Mouse (Mus musculus): ENCODE measurements at regions not wholly inside any gene's neighbourhood (a gene's known extent, or its start where the extent isn't known, plus 50 kb on each side); places are given as distances from the start of the nearest gene placed in this dataset.
"Not testable (repeated sequence)": the region's sequence is repeated elsewhere in the genome, so short reads cannot be mapped to it uniquely, and the experiment has no call there.

DNA sequence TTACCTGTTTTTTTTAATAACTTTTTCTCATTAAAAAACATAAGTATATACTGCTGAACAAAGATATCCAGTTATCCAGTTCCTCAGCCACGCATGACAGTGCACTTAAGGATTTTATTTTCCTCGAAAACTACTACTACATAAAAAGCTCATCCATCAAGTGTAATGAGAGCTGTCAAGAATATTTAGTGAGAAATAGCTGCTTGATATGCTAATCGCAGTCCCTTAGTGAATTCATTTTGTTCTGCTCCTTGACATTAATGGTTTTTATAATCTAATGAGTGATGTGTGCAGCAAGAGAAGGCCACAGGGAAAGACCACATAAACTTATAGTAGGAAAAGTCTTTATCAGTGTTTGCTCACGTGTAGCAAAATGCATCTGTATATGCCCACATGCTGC lies 754.0 kb upstream of the Slc39a10 start:
- ATAC-seq (replicated peaks; ENCODE audit: insufficient number of reproducible peaks, low FRiP score, low TSS enrichment, poor library complexity, severe bottlenecking) = no peak

DNA sequence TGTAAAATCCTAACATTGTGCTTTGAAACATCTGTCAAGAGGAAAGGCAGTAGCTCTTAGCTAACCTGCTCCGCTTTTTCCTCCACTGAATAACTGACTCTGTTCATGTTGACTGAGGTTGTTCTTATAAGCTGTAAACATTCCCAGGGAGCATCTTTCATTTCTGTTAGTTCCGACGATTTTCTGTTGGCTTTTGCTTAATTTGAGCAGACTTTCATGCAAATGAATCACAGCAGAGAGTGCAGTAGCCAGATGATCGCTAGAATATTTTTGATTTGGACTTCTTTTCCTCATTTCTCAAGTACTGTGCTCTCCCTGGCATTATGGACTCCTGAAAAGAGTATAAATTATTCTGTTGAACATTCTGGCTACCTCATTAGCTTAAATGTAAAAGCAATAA lies 713.9 kb upstream of the Slc39a10 start:
- ATAC-seq (replicated peaks; ENCODE audit: insufficient number of reproducible peaks, low FRiP score, low TSS enrichment, poor library complexity, severe bottlenecking) = no peak

DNA sequence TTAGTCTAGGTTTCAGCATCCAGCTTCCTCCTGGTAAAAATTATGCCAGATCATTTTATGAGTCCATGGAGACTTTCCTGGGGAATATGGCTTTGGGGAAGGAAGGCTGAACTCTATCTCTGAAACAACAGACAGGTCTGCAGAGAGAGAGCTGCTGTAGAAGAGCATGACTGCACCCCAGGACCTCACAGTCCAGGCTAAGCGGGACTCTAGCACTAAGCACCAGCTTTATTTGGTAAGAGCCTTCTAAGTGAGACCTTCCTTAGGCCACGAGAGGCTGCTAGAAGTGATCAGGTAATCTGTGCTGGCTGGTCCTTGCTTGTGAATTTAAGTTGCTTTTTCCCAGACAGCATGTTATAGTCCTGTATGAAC lies 711.3 kb upstream of the Slc39a10 start:
- ATAC-seq (replicated peaks; ENCODE audit: insufficient number of reproducible peaks, low FRiP score, low TSS enrichment, poor library complexity, severe bottlenecking) = no peak

- ATAC-seq (replicated peaks; ENCODE audit: insufficient number of reproducible peaks, low FRiP score, low TSS enrichment, poor library complexity, severe bottlenecking) = no peak
These were observed 710.8 kb upstream of the Slc39a10 start for GRCm38 (mm10) chr1:47603294-47603988.

DNA sequence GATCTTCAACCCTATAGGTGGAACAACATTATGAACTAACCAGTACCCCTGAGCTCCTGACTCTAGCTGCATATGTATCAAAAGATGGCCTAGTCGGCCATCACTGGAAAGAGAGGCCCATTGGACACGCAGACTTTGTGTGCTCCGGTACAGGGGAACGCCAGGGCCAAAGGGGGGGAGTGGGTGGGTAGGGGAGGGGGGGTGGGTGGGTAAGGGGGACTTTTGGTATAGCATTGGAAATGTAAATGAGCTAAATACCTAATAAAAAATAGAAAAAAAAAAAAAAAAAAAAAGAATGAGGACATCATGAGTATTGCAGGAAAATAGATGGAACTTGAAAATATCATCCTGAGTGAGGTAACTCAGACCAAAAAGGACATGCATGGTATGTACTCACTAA lies 701.0 kb upstream of the Slc39a10 start:
- ATAC-seq (replicated peaks; ENCODE audit: insufficient number of reproducible peaks, low FRiP score, low TSS enrichment, poor library complexity, severe bottlenecking) = not testable (repeated sequence)

DNA sequence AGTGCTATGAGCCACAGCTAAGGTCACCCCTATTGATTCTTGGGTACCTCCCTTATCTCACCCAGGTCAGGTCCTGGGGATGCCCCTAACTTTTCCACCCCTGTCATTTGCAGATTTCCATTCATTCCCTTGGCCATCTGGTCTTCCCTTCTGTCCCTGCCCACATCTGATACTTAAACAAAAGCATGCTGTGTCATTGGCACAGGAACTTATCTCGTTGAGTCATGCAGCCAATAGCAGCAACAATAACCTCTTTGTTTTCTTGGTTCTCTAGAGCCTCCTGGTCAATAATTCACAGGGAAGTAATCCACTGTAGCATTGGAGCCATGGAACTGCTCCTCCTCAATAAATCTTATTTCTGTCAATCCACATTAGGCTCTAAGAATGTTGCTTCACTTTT lies 653.0 kb upstream of the Slc39a10 start:
- ATAC-seq (replicated peaks; ENCODE audit: insufficient number of reproducible peaks, low FRiP score, low TSS enrichment, poor library complexity, severe bottlenecking) = no peak

DNA sequence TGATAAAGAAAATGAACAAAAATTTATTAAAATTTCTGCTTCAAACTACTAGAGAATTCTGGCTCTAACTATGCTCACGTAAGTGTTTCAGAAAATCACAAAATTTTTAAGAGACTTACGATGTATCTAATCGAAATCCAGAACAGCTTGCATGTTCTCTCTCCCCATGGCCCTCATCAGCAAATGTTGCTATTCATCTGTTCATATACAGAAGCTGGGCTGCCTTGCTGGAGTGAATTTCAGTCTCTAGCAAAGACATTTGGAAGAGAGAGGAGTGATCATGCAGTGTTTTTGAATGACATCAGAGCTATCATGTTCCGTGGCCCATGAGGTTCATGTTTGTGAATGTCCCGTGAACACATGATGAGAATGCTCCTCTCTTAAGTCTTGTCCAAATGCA lies 618.8 kb upstream of the Slc39a10 start:
- no peak for ATAC-seq (replicated peaks; ENCODE audit: insufficient number of reproducible peaks, low FRiP score, low TSS enrichment, poor library complexity, severe bottlenecking)

DNA sequence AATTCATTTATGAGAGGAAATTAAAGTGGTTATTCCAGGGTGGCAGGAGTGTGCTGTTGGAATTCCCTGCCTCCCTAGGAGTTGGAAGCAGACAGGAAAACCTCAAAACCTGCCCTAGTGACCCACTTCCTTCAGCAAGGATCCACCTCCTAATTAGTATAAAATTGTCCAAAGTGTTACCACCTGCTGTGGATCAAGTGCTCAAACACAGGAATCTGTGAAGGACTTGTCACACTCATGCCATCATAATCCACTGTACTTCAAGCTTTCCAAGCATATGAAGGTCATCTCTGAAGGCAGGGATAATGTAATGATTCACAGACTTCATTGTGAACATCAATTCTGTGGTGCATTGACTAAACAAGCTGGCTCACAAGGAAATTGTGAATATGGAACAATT lies 615.1 kb upstream of the Slc39a10 start:
- no peak for ATAC-seq (replicated peaks; ENCODE audit: insufficient number of reproducible peaks, low FRiP score, low TSS enrichment, poor library complexity, severe bottlenecking)

DNA sequence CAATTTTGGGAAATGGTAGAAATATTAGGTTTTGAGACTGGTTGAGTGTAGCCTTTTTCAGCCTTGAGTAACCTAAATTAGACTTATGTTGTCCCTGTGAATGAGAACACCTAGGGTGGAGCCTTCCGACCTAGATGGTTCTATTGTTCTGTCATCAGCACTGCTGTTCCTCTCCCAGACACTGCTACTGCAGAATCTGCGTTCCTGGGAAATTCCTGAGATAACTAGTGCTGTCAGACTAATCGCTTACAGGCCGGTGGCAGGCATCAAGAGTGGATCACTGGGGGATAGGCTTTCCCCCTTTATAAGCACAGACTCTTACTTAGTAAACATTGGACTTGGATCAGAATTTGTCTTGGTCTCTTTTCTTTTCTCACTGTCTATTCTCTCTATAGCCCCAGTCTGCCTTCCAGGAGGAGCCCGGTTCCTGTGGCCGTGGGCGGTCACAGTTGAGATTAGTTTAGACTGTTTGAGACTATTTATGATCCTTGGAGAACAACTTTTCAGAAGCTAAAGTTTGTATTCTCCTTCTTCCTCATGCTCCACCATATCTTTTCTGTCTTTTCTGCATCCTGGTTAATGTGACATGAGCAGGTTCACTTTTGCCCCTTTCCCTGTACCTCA lies 596.0 kb upstream of the Slc39a10 start:
- no peak for ATAC-seq (replicated peaks; ENCODE audit: insufficient number of reproducible peaks, low FRiP score, low TSS enrichment, poor library complexity, severe bottlenecking)

DNA sequence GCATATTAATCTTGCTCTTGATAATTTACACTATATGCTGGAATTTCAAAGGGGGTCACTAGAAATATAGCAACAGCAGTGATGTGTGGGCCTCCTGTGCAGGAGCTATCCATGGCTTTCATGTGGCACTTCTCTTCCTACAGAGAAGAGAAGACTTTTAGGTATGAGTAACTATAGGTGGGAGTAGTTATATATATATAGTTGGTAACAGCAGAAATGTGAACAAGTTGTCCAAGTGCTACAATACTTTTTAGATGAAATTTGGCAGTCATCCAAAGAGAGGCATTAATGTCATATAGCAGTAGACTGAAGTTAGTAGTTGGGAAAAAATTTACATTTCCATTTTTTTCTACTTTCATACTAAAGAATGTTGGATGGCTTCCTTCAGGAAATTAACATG lies 593.4 kb upstream of the Slc39a10 start:
- ATAC-seq (replicated peaks; ENCODE audit: insufficient number of reproducible peaks, low FRiP score, low TSS enrichment, poor library complexity, severe bottlenecking) = no peak

DNA sequence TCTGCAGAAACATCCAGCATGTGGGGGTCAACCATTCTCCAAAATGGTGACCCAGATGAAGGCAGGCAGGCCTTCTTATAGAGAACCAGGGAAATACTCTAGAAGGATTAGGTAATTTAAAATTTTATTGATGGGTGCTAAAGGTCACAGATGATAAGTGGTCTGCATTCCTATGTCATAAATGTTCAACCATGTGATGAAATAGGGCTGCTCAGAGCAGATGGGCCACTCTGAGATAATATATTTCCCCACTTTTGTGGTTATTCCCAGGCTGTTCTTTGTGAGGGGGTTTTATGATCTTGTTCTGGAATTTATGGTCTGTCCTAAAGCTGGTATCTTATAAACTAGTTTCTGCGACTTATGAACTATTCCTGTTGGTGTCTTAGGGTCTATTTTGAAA lies 586.4 kb upstream of the Slc39a10 start:
- no peak for ATAC-seq (replicated peaks; ENCODE audit: insufficient number of reproducible peaks, low FRiP score, low TSS enrichment, poor library complexity, severe bottlenecking)

DNA sequence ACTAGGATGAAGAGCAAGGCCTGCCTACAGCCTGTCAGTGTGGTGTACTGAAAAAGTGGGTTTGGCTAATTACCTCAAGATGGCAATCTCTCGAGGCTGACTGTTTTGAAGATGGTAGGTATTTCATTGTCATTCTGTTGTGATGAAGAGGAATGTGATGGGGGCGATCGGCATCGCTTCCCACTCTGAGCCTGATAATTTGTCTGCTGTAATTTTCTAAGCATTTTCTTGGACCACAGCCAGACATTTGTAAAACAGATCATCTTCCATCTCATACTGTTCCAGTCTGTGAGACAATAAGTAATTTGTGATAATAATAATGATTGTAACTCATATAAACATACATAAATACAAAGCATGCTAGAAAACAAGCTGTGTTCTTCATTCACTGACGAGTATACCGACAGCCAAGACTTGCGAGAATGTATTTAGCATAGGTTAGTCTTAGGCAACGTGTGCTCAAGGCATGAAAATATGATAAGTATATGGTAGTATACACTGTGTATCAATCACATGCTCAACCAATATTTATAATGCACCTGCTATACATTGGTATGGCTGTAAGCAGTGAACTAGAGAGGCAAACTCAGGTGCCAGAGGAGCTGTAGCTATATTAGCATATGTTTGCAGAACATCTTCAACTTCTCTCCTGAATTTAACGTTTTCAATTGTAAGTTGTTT lies 574.1 kb upstream of the Slc39a10 start:
- no peak for ATAC-seq (replicated peaks; ENCODE audit: insufficient number of reproducible peaks, low FRiP score, low TSS enrichment, poor library complexity, severe bottlenecking)

DNA sequence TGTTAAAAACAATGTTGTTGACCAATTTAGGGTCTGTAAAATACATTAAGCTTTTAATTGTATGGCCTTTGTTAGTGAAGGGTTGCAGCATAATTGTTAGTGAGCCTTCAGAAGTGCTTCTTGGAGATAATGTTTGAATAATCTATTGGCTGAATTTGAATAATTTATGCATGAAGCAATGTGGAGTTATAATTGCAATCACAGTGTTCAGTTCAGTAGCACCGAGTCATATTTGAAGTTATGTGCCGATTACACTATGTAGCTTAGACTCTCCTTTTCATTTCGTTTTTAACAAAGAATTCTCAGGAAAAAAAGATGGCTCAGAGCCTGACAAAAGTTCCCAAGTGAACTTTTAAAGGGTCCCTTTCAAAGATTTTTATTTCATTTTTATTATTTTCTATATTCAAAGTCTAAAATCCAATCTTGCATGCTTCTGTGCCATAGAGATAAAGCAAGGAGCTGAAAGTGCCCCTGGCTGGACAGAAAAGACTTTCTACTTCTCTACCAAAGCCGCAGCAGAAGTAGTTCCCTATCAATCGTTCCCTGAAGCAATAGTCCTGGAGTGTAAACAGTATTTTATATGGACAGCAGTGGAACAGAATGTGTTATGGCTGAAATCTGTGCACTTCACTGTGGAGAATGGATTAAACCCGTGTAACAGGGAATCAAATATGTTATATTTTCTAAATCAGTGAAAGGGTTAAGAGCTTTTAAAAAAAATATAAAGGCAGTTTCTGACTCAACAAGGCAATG lies 556.3 kb upstream of the Slc39a10 start:
- no peak for ATAC-seq (replicated peaks; ENCODE audit: insufficient number of reproducible peaks, low FRiP score, low TSS enrichment, poor library complexity, severe bottlenecking)

- ATAC-seq (replicated peaks; ENCODE audit: insufficient number of reproducible peaks, low FRiP score, low TSS enrichment, poor library complexity, severe bottlenecking) = no peak
These were observed 555.4 kb upstream of the Slc39a10 start for GRCm38 (mm10) chr1:47448070-47448469.

GRCm38 (mm10) chr1:47446021-47446420 lies 553.4 kb upstream of the Slc39a10 start:
- ATAC-seq (replicated peaks; ENCODE audit: insufficient number of reproducible peaks, low FRiP score, low TSS enrichment, poor library complexity, severe bottlenecking) = no peak

- no peak for ATAC-seq (replicated peaks; ENCODE audit: insufficient number of reproducible peaks, low FRiP score, low TSS enrichment, poor library complexity, severe bottlenecking)
These were observed 540.2 kb upstream of the Slc39a10 start for GRCm38 (mm10) chr1:47432829-47433228.

DNA sequence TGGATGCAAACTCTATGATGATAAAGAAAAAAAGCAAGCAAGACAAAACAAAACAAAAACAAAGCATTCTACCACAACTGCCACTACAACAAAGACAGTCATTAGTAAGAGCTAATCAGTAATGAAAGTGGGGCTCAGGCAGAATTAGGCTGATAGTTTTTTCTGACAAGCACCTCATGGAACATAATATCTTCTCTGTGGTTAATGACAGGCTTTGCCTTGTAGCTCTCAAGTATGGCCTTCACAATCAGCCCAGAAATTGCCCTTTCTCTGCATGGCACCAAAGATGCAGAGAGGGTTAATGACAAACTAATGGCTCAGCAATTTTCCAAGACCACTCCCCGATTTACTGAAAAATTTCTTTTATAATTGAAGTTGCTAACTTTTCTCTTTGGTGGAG lies 512.5 kb upstream of the Slc39a10 start:
- no peak for ATAC-seq (replicated peaks; ENCODE audit: insufficient number of reproducible peaks, low FRiP score, low TSS enrichment, poor library complexity, severe bottlenecking)

DNA sequence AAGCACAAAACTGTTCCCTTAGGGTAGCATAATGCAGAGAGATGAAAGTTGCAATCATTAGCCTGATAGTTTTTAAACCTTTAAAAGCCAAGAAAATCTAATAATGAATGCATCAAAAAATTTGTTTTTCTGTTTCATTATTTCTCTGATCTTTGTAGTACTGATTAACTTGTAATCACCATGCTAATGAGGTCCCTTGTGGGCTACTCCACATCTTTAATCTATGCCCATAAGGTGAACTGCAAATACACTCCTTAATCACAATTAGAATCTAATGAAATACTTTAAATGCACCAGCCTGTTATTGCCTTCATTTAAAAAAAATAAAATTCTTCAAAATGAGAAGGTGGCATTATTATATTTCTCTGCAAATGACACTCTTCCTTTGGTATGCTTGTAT lies 493.9 kb upstream of the Slc39a10 start:
- ATAC-seq (replicated peaks; ENCODE audit: insufficient number of reproducible peaks, low FRiP score, low TSS enrichment, poor library complexity, severe bottlenecking) = no peak

GRCm38 (mm10) chr1:47378795-47379194 lies 486.1 kb upstream of the Slc39a10 start:
- no peak for ATAC-seq (replicated peaks; ENCODE audit: insufficient number of reproducible peaks, low FRiP score, low TSS enrichment, poor library complexity, severe bottlenecking)

All from monocyte, adult 5-6 weeks (primary cell).